Mouse (Mus musculus) megakaryocyte, embryonic 14.5 days (primary cell): ENCODE measurements at regions not wholly inside any gene's neighbourhood (a gene's known extent, or its start where the extent isn't known, plus 50 kb on each side); places are given as distances from the start of the nearest gene placed in this dataset.

Experiments used
- FLI1 ChIP-seq: IDR thresholded peaks from 2 replicates; pipeline ENCODE4 v1.6.1; 2012; ENCODE audit warnings: low read length, inconsistent platforms, mixed read lengths
- GATA1 ChIP-seq: IDR thresholded peaks from 3 replicates; pipeline ENCODE4 v1.6.1; 2012; ENCODE audit warnings: mixed read lengths, low read length, inconsistent platforms, borderline replicate concordance

GRCm38 (mm10) chr13:44459148-44459547, 270.1 kb upstream of the Jarid2 start:
- TF ChIP-seq GATA1 (no peak), FLI1 (no peak)
